Mouse (Mus musculus) heart, embryonic 10.5 days (tissue): ENCODE measurements around the gene Smurf2. TPM values are rescaled to one million over a fixed set of nuclear protein-coding genes. Genes with fewer than 3 reads are reported as not detected.

ENCODE experiments used
- DNase-seq: peaks from one replicate; pipeline ENCODE4 v3.0.0-alpha.2; 2017; ENCODE audit warnings: low spot score
- H3K27ac ChIP-seq: fragments of 300-500 bp; sonication (generic); 2 replicates; pipeline ENCODE4 v1.5.1; 2016; ENCODE audit warnings: mild to moderate bottlenecking
- H3K27me3 ChIP-seq: fragments of 300-500 bp; sonication (generic); 2 replicates; pipeline ENCODE4 v1.6.1; 2016; ENCODE audit warnings: mild to moderate bottlenecking; ENCODE audit not compliant: poor library complexity, insufficient read depth, severe bottlenecking
- H3K36me3 ChIP-seq: fragments of 300-500 bp; sonication (generic); 2 replicates; pipeline ENCODE4 v1.6.1; 2016; ENCODE audit warnings: mild to moderate bottlenecking, moderate library complexity
- H3K4me1 ChIP-seq: fragments of 300-500 bp; sonication (generic); 2 replicates; pipeline ENCODE4 v1.6.1; 2016; ENCODE audit warnings: mild to moderate bottlenecking
- H3K4me3 ChIP-seq: fragments of 300-500 bp; sonication (generic); 2 replicates; pipeline ENCODE4 v1.5.1; 2016; ENCODE audit warnings: mild to moderate bottlenecking, moderate library complexity
- H3K9me3 ChIP-seq: fragments of 300-500 bp; sonication (generic); 2 replicates; pipeline ENCODE4 v1.6.1; 2016; ENCODE audit warnings: mild to moderate bottlenecking, moderate library complexity
- WGBS: fragments of 180-500 bp; shearing (Covaris S2); methylation state at CpG from one replicate; pipeline ENCODE4 v1.1.7; 2016; 5-methylcytosine and 5-hydroxymethylcytosine counted together
- microRNA-seq: library from miRNA; unstranded; fragments of <30 nt; microRNA quantifications from one replicate; pipeline ENCODE4, GENCODE M21; 2017
- polyA plus RNA-seq: library from polyadenylated mRNA; unstranded; fragments of >200 nt; fragmentation: Nextera tagmentation; extraction: Ambion mirVana; gene quantifications from 2 replicates; pipeline ENCODE4 v1.2.1, GENCODE M21; 2016

The Smurf2 gene
- polyA plus RNA-seq, 1 experiment from 2014 or later = 11.4 TPM

DNA sequence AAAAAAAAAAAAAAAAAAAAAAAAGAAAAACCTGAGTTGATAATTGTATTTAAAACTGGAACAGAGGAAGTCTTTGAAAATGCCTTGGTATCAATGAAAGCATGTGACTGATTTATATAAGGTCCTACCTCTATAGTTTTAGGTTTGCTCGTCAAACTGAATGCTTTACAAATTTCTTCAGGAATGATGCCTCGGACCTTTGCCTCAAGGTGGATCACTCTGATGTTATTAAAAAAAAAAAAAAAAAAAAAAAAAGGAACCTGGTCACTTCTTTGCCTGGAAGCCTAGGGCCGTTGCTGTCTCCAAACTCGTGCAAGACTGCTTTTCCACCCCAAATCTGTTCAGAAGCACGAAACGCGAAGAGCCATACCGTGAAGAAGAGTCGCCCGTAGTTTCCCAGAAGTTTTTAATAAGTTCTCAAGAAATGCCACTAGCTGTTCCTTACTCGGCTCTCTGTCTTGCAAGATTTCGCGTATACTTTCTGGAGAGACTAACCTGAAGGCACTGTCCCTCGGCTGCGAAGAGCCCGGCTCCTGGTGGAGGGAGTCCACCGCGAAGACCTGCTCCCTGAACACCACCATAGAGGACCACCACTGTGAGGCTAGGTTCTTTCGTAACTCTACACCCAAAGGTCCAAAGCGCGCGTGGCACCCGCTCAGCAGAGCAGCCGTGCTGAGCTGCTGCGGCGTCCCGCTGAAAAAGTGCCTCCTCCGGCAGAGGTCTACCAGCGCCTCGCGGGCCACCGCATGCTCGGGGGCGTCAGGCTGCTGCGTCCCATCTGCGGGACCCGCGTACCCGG, 141.7 kb downstream of the Smurf2 start:
- peaks cover 8% of the 10 kb centered on the region; the same call in 1 of the 2 replicates for H3K4me1 ChIP-seq
- peak overlapping the region; percentile 93 for H3K27ac ChIP-seq
- DNase-seq = no peak
- peaks cover 71% of the 10 kb centered on the region for H3K36me3 ChIP-seq
- 2% methylated on average over 39 of the region's 39 CpGs for WGBS
- H3K9me3 ChIP-seq = no peaks in the 10 kb centered on the region
- H3K27me3 ChIP-seq = no peaks in the 10 kb centered on the region
- peak overlapping the region; percentile 70 for H3K4me3 ChIP-seq

DNA sequence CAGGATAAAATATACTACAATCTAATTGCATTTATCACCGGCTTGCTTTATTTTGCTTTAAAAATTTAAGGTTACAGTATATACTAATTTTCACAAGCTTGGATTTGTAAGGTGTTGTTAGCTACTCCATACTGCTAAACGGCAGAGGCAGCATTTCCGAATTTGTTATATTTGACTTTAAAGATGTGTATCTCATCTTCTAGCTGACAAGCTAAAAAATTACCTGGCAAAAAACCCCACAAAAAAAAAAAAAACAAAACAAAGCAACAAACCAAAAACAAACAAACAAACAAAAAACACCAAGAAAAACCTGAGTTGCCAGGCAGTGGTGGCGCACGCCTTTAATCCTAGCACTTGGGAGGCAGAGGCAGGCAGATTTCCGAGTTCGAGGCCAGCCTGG, 142.4 kb downstream of the Smurf2 start:
- H3K4me1 ChIP-seq = peaks cover 8% of the 10 kb centered on the region; the same call in 1 of the 2 replicates
- H3K27ac ChIP-seq = no peak overlapping the region
- WGBS = 91% methylated on average over 7 of the region's 7 CpGs
- H3K36me3 ChIP-seq = peaks cover 71% of the 10 kb centered on the region
- no peak for DNase-seq
- H3K27me3 ChIP-seq = no peaks in the 10 kb centered on the region
- H3K9me3 ChIP-seq = no peaks in the 10 kb centered on the region
- H3K4me3 ChIP-seq = peak overlapping the region; percentile 70; the same call in 1 of the 2 replicates

DNA sequence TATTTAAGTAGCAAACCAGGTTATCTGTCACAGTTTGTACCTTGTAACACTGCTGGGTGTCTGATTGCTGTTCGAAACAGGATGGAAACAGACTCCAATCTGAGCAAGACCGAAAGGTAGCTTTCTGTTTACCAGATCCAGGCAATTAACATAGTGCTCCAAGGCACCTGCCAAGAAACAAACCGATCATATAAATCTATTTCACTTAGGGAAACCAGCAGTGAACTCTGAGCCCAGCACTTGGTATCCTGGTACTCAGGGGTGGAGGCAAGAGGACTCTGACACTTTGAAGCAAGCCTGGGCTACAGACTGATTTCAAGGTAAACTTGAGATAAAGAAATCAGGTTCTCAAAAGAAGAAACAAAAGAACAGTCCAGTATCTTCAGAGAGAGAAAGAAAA, 143.1 kb downstream of the Smurf2 start:
- Histone ChIP-seq H3K27ac (no peak overlapping the region), H3K9me3 (no peaks in the 10 kb centered on the region), H3K4me1 (peaks cover 8% of the 10 kb centered on the region; the same call in 1 of the 2 replicates), H3K27me3 (no peaks in the 10 kb centered on the region), H3K36me3 (peaks cover 71% of the 10 kb centered on the region), H3K4me3 (no peak overlapping the region; the same call in 1 of the 2 replicates)
- 89% methylated on average over 3 of the region's 3 CpGs for WGBS
- DNase-seq = no peak

GRCm38 (mm10) chr11:106776960-106777359, 143.6 kb downstream of the Smurf2 start:
- Histone ChIP-seq H3K4me3 (no peak overlapping the region), H3K27ac (no peak overlapping the region), H3K4me1 (peaks cover 8% of the 10 kb centered on the region; the same call in 1 of the 2 replicates), H3K9me3 (no peaks in the 10 kb centered on the region), H3K27me3 (no peaks in the 10 kb centered on the region), H3K36me3 (peaks cover 71% of the 10 kb centered on the region)
- 96% methylated on average over 4 of the region's 4 CpGs for WGBS
- DNase-seq = no peak

DNA sequence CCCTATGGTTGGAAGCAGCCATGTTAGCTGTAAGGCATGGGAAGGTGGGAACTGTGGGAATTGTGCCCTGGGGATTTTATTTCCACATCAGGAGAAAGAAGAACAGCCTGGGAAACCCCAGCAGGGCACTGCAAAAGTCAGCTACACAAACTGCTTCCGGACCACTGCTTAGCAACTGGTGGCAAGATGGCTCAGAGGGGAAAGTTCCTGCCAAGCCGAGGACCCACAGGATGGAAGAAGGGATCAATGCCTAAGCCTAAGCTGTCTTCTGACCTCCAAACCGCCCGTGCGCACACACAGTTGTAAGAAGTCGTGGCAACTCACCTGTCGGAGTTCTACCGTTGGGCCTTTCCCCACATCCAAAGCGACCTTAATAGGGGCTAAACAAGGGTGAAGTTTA, 147.5 kb downstream of the Smurf2 start:
- no peaks in the 10 kb centered on the region for H3K9me3 ChIP-seq
- peaks cover 83% of the 10 kb centered on the region for H3K36me3 ChIP-seq
- H3K4me1 ChIP-seq = peaks cover 4% of the 10 kb centered on the region; the same call in 1 of the 2 replicates
- H3K27ac ChIP-seq = no peak overlapping the region
- H3K27me3 ChIP-seq = no peaks in the 10 kb centered on the region
- peak; percentile 54 for DNase-seq
- WGBS = 92% methylated on average over 9 of the region's 9 CpGs
- H3K4me3 ChIP-seq = no peak overlapping the region

DNA sequence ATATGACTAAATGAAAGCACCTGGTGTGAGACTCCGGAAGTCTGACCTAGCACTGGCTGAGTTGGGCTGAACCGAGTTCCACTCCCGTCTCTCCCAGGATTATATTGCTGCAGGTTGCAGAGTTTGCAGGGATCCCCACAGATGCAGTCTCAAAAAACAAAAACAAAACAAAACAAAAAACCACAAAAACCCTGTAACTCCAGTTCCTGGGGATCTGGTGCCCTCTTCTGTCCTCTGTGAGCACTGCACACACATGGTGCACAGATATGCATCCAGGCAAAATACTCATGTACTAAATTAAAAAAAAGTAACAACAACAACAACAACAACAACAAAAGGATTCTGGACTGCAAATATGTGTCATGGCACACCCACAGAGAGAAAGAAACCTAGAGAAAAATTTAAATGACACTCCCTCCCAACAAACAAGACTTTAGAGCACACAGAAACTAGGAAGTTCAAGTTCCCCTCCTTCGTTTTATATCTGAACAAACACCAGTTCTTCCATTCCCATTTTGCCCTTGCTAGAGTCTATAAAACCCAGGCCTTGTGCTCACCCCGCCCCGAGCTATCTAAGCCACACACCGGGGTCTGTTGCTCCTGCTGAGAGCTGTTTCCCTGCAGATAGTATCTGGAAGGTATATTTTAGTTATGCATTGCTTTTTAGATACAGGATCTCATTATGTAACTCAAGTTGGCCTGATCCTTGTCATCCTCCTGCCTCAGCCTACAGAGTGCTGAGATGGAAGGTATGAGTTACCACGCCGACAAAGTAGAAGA, 150.1 kb downstream of the Smurf2 start:
- Histone ChIP-seq H3K27ac (no peak overlapping the region), H3K36me3 (peaks cover 92% of the 10 kb centered on the region), H3K9me3 (no peaks in the 10 kb centered on the region), H3K4me3 (no peak overlapping the region), H3K4me1 (no peaks in the 10 kb centered on the region), H3K27me3 (no peaks in the 10 kb centered on the region)
- WGBS = 92% methylated on average over 9 of the region's 9 CpGs
- DNase-seq = peak; percentile 7

Small RNAs within 50 kb of the gene (microRNA-seq; reads per million reads assigned to microRNA genes)
- gene Gm25994 (not detected), gene Gm27322 (not detected), gene Mir3064 (12.1 reads per million, percentile 26 among the genes with 10 or more reads in this experiment)

Other genes with a start within 250 kb of the Smurf2 start
- 40.6 and 56.0 TPM in 2 replicates for gene Pecam1, start 170.1 kb downstream of the Smurf2 start, polyA plus RNA-seq
- 0.46 and 1.2 TPM in 2 replicates for gene Milr1, start 169.5 kb downstream of the Smurf2 start, polyA plus RNA-seq
- 9.4 and 9.9 TPM in 2 replicates for gene Polg2, start 141.2 kb downstream of the Smurf2 start, polyA plus RNA-seq
- 203 and 259 TPM in 2 replicates for gene Ddx5, start 131.5 kb downstream of the Smurf2 start, polyA plus RNA-seq
- 15.8 and 18.3 TPM in 2 replicates for gene Cep95, start 131.5 kb downstream of the Smurf2 start, polyA plus RNA-seq
- gene Kpna2, start 78.8 kb upstream of the Smurf2 start, polyA plus RNA-seq = 431 and 488 TPM in 2 replicates
- gene 1810010H24Rik, start 105.0 kb upstream of the Smurf2 start, polyA plus RNA-seq = 1.7 and 2.0 TPM in 2 replicates
- gene Bptf, start 211.4 kb upstream of the Smurf2 start, polyA plus RNA-seq = 19.1 and 25.5 TPM in 2 replicates